Mouse (Mus musculus) limb, embryonic 14.5 days (tissue): ENCODE measurements around the gene D230025D16Rik. TPM values are rescaled to one million over a fixed set of nuclear protein-coding genes. Genes with fewer than 3 reads are reported as not detected.
A peak's percentile ranks its signal among the peaks of the same experiment; 100 is the strongest.

ENCODE experiments used
- ATAC-seq: fragments of 200-750 bp; cut with Nextera tagmentation; 2 replicates; pipeline ENCODE4 v1.8.0; 2017; ENCODE audit warnings: low read depth, moderate number of reproducible peaks, moderate TSS enrichment; ENCODE audit not compliant: low FRiP score
- DNase-seq: peaks from one replicate; pipeline ENCODE4 v3.0.0-alpha.2; 2015; ENCODE audit warnings: low spot score
- H3K27ac ChIP-seq: fragments of 300-500 bp; sonication (generic); replicated peaks from 2 replicates; pipeline ENCODE4 v1.5.1; 2014; ENCODE audit warnings: low read depth, mild to moderate bottlenecking, low read length, moderate library complexity, mixed read lengths
- H3K27me3 ChIP-seq: fragments of 300-500 bp; sonication (generic); 2 replicates; pipeline ENCODE4 v1.6.1; 2014; ENCODE audit warnings: low read length, mixed read lengths; ENCODE audit not compliant: control insufficient read depth, insufficient read depth
- H3K36me3 ChIP-seq: fragments of 300-500 bp; sonication (generic); 2 replicates; pipeline ENCODE4 v1.6.1; 2014; ENCODE audit warnings: mild to moderate bottlenecking, low read length, moderate library complexity, mixed read lengths; ENCODE audit not compliant: control insufficient read depth, insufficient read depth
- H3K4me1 ChIP-seq: fragments of 300-500 bp; sonication (generic); 2 replicates; pipeline ENCODE4 v1.6.1; 2014; ENCODE audit warnings: antibody characterized with exemption, low read length, mixed read lengths; ENCODE audit not compliant: control insufficient read depth, insufficient read depth
- H3K4me2 ChIP-seq: fragments of 300-500 bp; sonication (generic); replicated peaks from 2 replicates; pipeline ENCODE4 v1.6.1; 2014; ENCODE audit warnings: low read depth, mild to moderate bottlenecking, low read length, moderate library complexity; ENCODE audit not compliant: severe bottlenecking
- H3K4me3 ChIP-seq: fragments of 300-500 bp; sonication (generic); replicated peaks from 2 replicates; pipeline ENCODE4 v1.5.1; 2014; ENCODE audit warnings: low read length
- H3K9ac ChIP-seq: fragments of 300-500 bp; sonication (generic); 2 replicates; pipeline ENCODE4 v1.6.1; 2014; ENCODE audit warnings: mild to moderate bottlenecking, low read depth, low read length, moderate library complexity; ENCODE audit not compliant: severe bottlenecking
- H3K9me3 ChIP-seq: fragments of 300-500 bp; sonication (generic); 2 replicates; pipeline ENCODE4 v1.6.1; 2016; ENCODE audit warnings: low read length; ENCODE audit not compliant: control insufficient read depth
- POLR2A ChIP-seq: fragments of 200-500 bp; IDR thresholded peaks from 2 replicates; pipeline ENCODE4 v1.8.0; 2012; ENCODE audit warnings: inconsistent platforms, mild to moderate bottlenecking, moderate library complexity, borderline replicate concordance; ENCODE audit not compliant: insufficient read depth, insufficient read length; ENCODE audit errors: extremely low read depth
- WGBS: fragments of 180-500 bp; shearing (Covaris S2); extraction: QIAGEN DNeasy Blood & Tissue Kit; methylation state at CpG from one replicate; pipeline ENCODE4 v1.1.7; 2014; 5-methylcytosine and 5-hydroxymethylcytosine counted together
- polyA plus RNA-seq, 2 experiments: library from polyadenylated mRNA; depleted of rRNA in 1 of 2; stranded (reverse) in 1 of 2; unstranded in 1 of 2; fragments of >200 nt; fragmentation: Nextera tagmentation in 1 of 2; extraction: Ambion mirVana in 1 of 2; gene quantifications; 2 replicates each; pipeline versions ENCODE4 v1.2.1 to v1.2.3; 2012 to 2014

The D230025D16Rik gene
- polyA plus RNA-seq, 2 experiments, result 27.3 to 30.1 TPM

GRCm38 (mm10) chr8:105298351-105299252 is 73.7 kb downstream of the D230025D16Rik start:
- Histone ChIP-seq H3K4me1 (peaks cover 15% of the 10 kb centered on the region), H3K27ac (no peak overlapping the region), H3K27me3 (no peaks in the 10 kb centered on the region), H3K36me3 (peaks cover 46% of the 10 kb centered on the region), H3K4me3 (peak overlapping the region; percentile 91), H3K4me2 (peak overlapping the region; percentile 91), H3K9me3 (no peaks in the 10 kb centered on the region), H3K9ac (peak overlapping the region; percentile 83)
- TF ChIP-seq POLR2A, result no peak
- DNase-seq (no peak), ATAC-seq (no peak)
- WGBS, result 56% methylated on average over 18 of the region's 18 CpGs

DNA sequence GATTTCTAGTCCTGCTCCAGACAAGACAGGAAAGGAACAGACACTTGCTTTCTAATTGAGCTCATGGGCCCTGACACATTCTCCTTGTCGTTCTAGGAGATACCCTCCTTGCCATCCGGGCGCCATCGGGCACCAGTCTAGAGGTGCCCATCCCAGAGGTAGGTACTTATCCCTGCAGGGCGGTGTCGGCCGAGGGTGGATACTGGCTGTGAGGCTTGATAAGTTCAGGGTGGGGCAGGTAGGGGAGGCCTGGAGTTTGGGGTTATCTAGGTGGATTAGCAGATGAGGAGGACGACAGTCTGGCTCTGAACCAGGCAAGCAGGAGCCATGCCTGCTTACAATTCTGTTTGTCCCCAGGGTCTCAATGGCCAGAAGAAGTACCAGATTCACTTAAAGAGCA is 75.0 kb downstream of the D230025D16Rik start:
- Histone ChIP-seq H3K27ac (no peak overlapping the region), H3K4me2 (no peak overlapping the region), H3K27me3 (no peaks in the 10 kb centered on the region), H3K9me3 (no peaks in the 10 kb centered on the region), H3K4me1 (peaks cover 21% of the 10 kb centered on the region), H3K4me3 (no peak overlapping the region), H3K36me3 (peaks cover 59% of the 10 kb centered on the region), H3K9ac (no peak overlapping the region)
- no peak for ATAC-seq
- no peak for DNase-seq
- 93% methylated on average over 8 of the region's 8 CpGs for WGBS
- TF ChIP-seq POLR2A, result no peak

Other genes starting within 250 kb of the D230025D16Rik start
- gene Ces2h, start 224.3 kb upstream of the D230025D16Rik start, polyA plus RNA-seq (2012; rRNA removed), result not detected in 2 replicates
- gene Ces2h, start 224.3 kb upstream of the D230025D16Rik start, polyA plus RNA-seq (2014; fragmentation: Nextera tagmentation; extraction: Ambion mirVana), result not detected in 2 replicates
- gene Ces3a, start 176.5 kb upstream of the D230025D16Rik start, polyA plus RNA-seq (2012; rRNA removed), result not detected in 2 replicates
- not detected in 2 replicates for gene Ces3a, start 176.5 kb upstream of the D230025D16Rik start, polyA plus RNA-seq (2014; fragmentation: Nextera tagmentation; extraction: Ambion mirVana)
- not detected in 2 replicates for gene Ces3b, start 141.4 kb upstream of the D230025D16Rik start, polyA plus RNA-seq (2012; rRNA removed)
- gene Ces3b, start 141.4 kb upstream of the D230025D16Rik start, polyA plus RNA-seq (2014; fragmentation: Nextera tagmentation; extraction: Ambion mirVana), result not detected in 2 replicates
- gene Ces4a, start 93.3 kb upstream of the D230025D16Rik start, polyA plus RNA-seq (2012; rRNA removed), result 0.05 TPM in 1 of 2 replicates, not detected in the other
- not detected in 2 replicates for gene Ces4a, start 93.3 kb upstream of the D230025D16Rik start, polyA plus RNA-seq (2014; fragmentation: Nextera tagmentation; extraction: Ambion mirVana)
- 75.2 and 82.4 TPM in 2 replicates for gene Cbfb, start 54.5 kb upstream of the D230025D16Rik start, polyA plus RNA-seq (2012; rRNA removed)
- 101 and 119 TPM in 2 replicates for gene Cbfb, start 54.5 kb upstream of the D230025D16Rik start, polyA plus RNA-seq (2014; fragmentation: Nextera tagmentation; extraction: Ambion mirVana)
- gene B3gnt9, start 30.0 kb downstream of the D230025D16Rik start, polyA plus RNA-seq (2012; rRNA removed), result 40.8 and 52.7 TPM in 2 replicates
- 38.9 and 42.9 TPM in 2 replicates for gene B3gnt9, start 30.0 kb downstream of the D230025D16Rik start, polyA plus RNA-seq (2014; fragmentation: Nextera tagmentation; extraction: Ambion mirVana)
- gene Tradd, start 39.5 kb downstream of the D230025D16Rik start, polyA plus RNA-seq (2012; rRNA removed), result 12.8 and 13.6 TPM in 2 replicates
- 26.2 and 26.3 TPM in 2 replicates for gene Tradd, start 39.5 kb downstream of the D230025D16Rik start, polyA plus RNA-seq (2014; fragmentation: Nextera tagmentation; extraction: Ambion mirVana)
- 4.0 and 5.6 TPM in 2 replicates for gene Fbxl8, start 39.5 kb downstream of the D230025D16Rik start, polyA plus RNA-seq (2012; rRNA removed)
- 2.9 and 3.7 TPM in 2 replicates for gene Fbxl8, start 39.5 kb downstream of the D230025D16Rik start, polyA plus RNA-seq (2014; fragmentation: Nextera tagmentation; extraction: Ambion mirVana)
- 0.47 and 0.62 TPM in 2 replicates for gene Hsf4, start 44.7 kb downstream of the D230025D16Rik start, polyA plus RNA-seq (2012; rRNA removed)
- gene Hsf4, start 44.7 kb downstream of the D230025D16Rik start, polyA plus RNA-seq (2014; fragmentation: Nextera tagmentation; extraction: Ambion mirVana), result 0.14 TPM in 1 of 2 replicates, not detected in the other
- gene Nol3, start 51.0 kb downstream of the D230025D16Rik start, polyA plus RNA-seq (2012; rRNA removed), result 2.0 and 2.3 TPM in 2 replicates
- 2.3 and 3.3 TPM in 2 replicates for gene Nol3, start 51.0 kb downstream of the D230025D16Rik start, polyA plus RNA-seq (2014; fragmentation: Nextera tagmentation; extraction: Ambion mirVana)
- gene 4931428F04Rik, start 64.7 kb downstream of the D230025D16Rik start, polyA plus RNA-seq (2012; rRNA removed), result 30.1 and 37.8 TPM in 2 replicates
- gene 4931428F04Rik, start 64.7 kb downstream of the D230025D16Rik start, polyA plus RNA-seq (2014; fragmentation: Nextera tagmentation; extraction: Ambion mirVana), result 9.9 and 12.1 TPM in 2 replicates
- 14.4 and 16.3 TPM in 2 replicates for gene Exoc3l, start 71.0 kb downstream of the D230025D16Rik start, polyA plus RNA-seq (2012; rRNA removed)
- 7.4 and 9.8 TPM in 2 replicates for gene Exoc3l, start 71.0 kb downstream of the D230025D16Rik start, polyA plus RNA-seq (2014; fragmentation: Nextera tagmentation; extraction: Ambion mirVana)
- 136 and 180 TPM in 2 replicates for gene E2f4, start 72.5 kb downstream of the D230025D16Rik start, polyA plus RNA-seq (2012; rRNA removed)
- 76.2 and 78.4 TPM in 2 replicates for gene E2f4, start 72.5 kb downstream of the D230025D16Rik start, polyA plus RNA-seq (2014; fragmentation: Nextera tagmentation; extraction: Ambion mirVana)
- gene Elmo3, start 80.5 kb downstream of the D230025D16Rik start, polyA plus RNA-seq (2012; rRNA removed), result 8.8 and 9.6 TPM in 2 replicates
- gene Elmo3, start 80.5 kb downstream of the D230025D16Rik start, polyA plus RNA-seq (2014; fragmentation: Nextera tagmentation; extraction: Ambion mirVana), result 7.3 and 7.7 TPM in 2 replicates
- gene Lrrc29, start 101.1 kb downstream of the D230025D16Rik start, polyA plus RNA-seq (2012; rRNA removed), result 3.2 and 4.8 TPM in 2 replicates
- 1.9 and 2.5 TPM in 2 replicates for gene Lrrc29, start 101.1 kb downstream of the D230025D16Rik start, polyA plus RNA-seq (2014; fragmentation: Nextera tagmentation; extraction: Ambion mirVana)
- 135 and 143 TPM in 2 replicates for gene Tmem208, start 101.2 kb downstream of the D230025D16Rik start, polyA plus RNA-seq (2012; rRNA removed)
- gene Tmem208, start 101.2 kb downstream of the D230025D16Rik start, polyA plus RNA-seq (2014; fragmentation: Nextera tagmentation; extraction: Ambion mirVana), result 126 and 135 TPM in 2 replicates
- 24.4 and 30.7 TPM in 2 replicates for gene Fhod1, start 122.8 kb downstream of the D230025D16Rik start, polyA plus RNA-seq (2012; rRNA removed)
- 2.7 and 2.8 TPM in 2 replicates for gene Fhod1, start 122.8 kb downstream of the D230025D16Rik start, polyA plus RNA-seq (2014; fragmentation: Nextera tagmentation; extraction: Ambion mirVana)
- 43.5 and 58.8 TPM in 2 replicates for gene Slc9a5, start 123.7 kb downstream of the D230025D16Rik start, polyA plus RNA-seq (2012; rRNA removed)
- 5.6 and 6.5 TPM in 2 replicates for gene Slc9a5, start 123.7 kb downstream of the D230025D16Rik start, polyA plus RNA-seq (2014; fragmentation: Nextera tagmentation; extraction: Ambion mirVana)
- gene Plekhg4, start 148.1 kb downstream of the D230025D16Rik start, polyA plus RNA-seq (2012; rRNA removed), result 3.9 and 5.5 TPM in 2 replicates
- 0.55 and 1.2 TPM in 2 replicates for gene Plekhg4, start 148.1 kb downstream of the D230025D16Rik start, polyA plus RNA-seq (2014; fragmentation: Nextera tagmentation; extraction: Ambion mirVana)
- gene Kctd19, start 188.4 kb downstream of the D230025D16Rik start, polyA plus RNA-seq (2012; rRNA removed), result 0.04 TPM in 1 of 2 replicates, not detected in the other
- gene Kctd19, start 188.4 kb downstream of the D230025D16Rik start, polyA plus RNA-seq (2014; fragmentation: Nextera tagmentation; extraction: Ambion mirVana), result 0.18 TPM in 1 of 2 replicates, not detected in the other
- 0.84 and 1.0 TPM in 2 replicates for gene Lrrc36, start 188.4 kb downstream of the D230025D16Rik start, polyA plus RNA-seq (2012; rRNA removed)
- gene Lrrc36, start 188.4 kb downstream of the D230025D16Rik start, polyA plus RNA-seq (2014; fragmentation: Nextera tagmentation; extraction: Ambion mirVana), result 0.58 and 0.62 TPM in 2 replicates
- 107 and 130 TPM in 2 replicates for gene Tppp3, start 246.4 kb downstream of the D230025D16Rik start, polyA plus RNA-seq (2012; rRNA removed)
- gene Tppp3, start 246.4 kb downstream of the D230025D16Rik start, polyA plus RNA-seq (2014; fragmentation: Nextera tagmentation; extraction: Ambion mirVana), result 123 and 164 TPM in 2 replicates